Mouse (Mus musculus): ENCODE measurements at regions not wholly inside any gene's neighbourhood (a gene's known extent, or its start where the extent isn't known, plus 50 kb on each side); places are given as distances from the start of the nearest gene placed in this dataset.

DNA sequence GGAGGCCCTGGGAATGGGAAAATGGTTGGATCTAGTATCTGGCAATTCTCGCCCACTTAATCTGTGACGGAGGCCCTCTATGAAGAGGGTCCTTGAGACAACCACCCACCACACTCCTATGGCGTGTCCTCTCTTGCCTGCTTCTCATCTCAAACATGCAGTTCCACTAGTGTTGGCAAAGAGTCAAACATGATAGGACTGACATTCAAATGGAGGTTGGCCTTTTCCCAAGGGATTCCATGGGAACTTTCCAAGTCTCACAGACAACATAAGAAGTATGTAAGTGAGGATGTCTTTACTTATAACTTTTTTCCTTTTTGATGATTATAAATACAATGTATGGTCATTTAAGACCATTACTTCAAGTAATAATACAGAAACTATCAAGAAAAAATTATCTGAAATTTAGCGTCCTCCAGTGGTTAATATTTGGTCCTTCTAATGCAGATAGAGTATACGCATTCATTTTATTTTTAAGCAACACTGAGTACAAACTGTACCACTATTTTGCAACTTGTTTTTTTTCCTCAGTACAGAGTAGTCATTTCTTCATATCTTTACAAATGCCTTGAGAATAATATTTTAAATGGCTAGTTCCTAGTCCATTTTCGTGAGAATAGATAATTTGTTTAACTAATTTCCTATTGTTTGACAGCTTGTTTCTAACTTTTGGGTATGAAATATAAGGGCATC lies 280.2 kb downstream of the Foxo1 start:
- 89% methylated on average over 6 of the region's 6 CpGs for whole genome bisulfite sequencing
- no peaks in the 10 kb centered on the region for H3K27me3 ChIP-seq (ENCODE audit: poor library complexity, severe bottlenecking)
- H3K36me3 ChIP-seq (replicated peaks) = no peaks in the 10 kb centered on the region

DNA sequence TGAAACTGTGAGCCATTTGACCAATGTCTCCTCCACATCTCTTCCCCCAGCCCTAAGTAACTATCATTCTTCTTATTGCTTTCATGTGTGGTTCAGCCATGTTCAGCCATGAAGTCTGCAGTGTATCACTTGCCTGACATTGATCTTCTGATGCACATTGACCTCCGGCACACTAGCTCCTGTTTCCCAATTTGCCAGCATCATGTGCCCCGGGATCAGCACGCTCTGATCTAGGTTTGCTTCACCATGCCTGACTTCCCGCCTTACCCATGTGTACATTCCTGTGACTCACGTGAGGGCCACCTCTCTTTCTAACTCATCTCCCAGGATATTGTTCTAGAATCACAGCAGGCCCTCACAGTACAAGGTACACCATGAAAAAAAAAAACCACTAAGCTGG lies 277.9 kb downstream of the Foxo1 start:
- 95% methylated on average over 5 of the region's 5 CpGs for WGBS
- Histone ChIP-seq H3K9me3 (no peaks in the 10 kb centered on the region), H3K27me3 (ENCODE audit: poor library complexity, severe bottlenecking) (no peaks in the 10 kb centered on the region), H3K4me1 (peaks cover 17% of the 10 kb centered on the region), H3K36me3 (replicated peaks) (no peaks in the 10 kb centered on the region), H3K27ac (no peak overlapping the region), H3K4me3 (no peak overlapping the region)
- DNase-seq (ENCODE audit: extremely low spot score, low spot score) = no peak

More for the DNA sequence above, 280.2 kb downstream of the Foxo1 start:
- no peak for DNase-seq (ENCODE audit: extremely low spot score, low spot score)
- Histone ChIP-seq H3K4me1 (peaks cover 2% of the 10 kb centered on the region; the same call in 1 of the 2 replicates), H3K9me3 (no peaks in the 10 kb centered on the region), H3K4me3 (no peak overlapping the region), H3K27ac (no peak overlapping the region)

DNA sequence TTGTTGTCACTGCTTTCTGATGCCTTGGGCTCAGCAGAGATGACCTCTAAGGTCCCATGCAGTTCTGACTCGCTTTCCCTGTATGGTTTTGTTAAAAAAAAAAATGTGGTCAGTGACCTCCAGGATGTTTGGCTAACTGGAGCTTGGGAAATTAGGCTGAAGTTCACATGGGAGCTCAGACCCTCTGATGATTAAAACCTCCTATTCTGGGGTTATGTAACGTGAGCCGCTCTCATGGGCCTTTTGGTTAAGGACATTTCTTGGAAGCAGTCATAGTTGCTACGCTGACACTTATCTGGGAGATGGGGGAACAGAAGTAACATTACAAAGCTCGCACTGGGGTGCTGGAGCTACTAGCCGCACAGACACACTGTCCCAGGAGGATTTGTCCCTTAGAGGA lies 274.9 kb downstream of the Foxo1 start:
- no peak overlapping the region for H3K27ac ChIP-seq
- no peaks in the 10 kb centered on the region for H3K36me3 ChIP-seq (replicated peaks)
- 83% methylated on average over 6 of the region's 6 CpGs for WGBS
- peaks cover 35% of the 10 kb centered on the region for H3K4me1 ChIP-seq
- H3K9me3 ChIP-seq = no peaks in the 10 kb centered on the region
- DNase-seq (ENCODE audit: extremely low spot score, low spot score) = no peak
- no peak overlapping the region for H3K4me3 ChIP-seq
- H3K27me3 ChIP-seq (ENCODE audit: poor library complexity, severe bottlenecking) = no peaks in the 10 kb centered on the region

DNA sequence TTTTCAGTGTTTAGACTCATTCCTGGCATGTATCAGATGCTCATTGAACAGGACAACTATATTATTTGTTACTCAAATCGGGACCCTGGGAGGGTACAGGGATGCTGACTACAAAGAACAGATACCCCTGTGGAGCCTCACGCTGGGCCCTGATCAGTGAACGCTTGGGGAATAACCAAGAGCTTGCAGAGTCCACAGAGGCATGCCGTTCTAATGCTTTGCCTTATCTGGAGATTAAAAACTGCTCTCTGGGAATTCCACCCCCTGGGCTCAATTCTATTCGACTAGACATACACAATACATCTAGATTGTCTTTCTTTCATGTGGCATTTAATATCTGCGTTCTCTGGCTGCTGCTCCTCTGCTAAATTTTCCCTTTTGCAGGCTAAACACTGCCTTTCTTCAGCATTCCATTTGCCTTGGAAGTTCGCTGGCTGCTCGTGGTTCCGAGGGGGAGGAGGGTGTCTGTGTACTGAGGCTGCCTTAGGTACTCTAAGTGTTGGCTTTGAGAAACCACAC lies 272.8 kb downstream of the Foxo1 start:
- no peak for DNase-seq (ENCODE audit: extremely low spot score, low spot score)

DNA sequence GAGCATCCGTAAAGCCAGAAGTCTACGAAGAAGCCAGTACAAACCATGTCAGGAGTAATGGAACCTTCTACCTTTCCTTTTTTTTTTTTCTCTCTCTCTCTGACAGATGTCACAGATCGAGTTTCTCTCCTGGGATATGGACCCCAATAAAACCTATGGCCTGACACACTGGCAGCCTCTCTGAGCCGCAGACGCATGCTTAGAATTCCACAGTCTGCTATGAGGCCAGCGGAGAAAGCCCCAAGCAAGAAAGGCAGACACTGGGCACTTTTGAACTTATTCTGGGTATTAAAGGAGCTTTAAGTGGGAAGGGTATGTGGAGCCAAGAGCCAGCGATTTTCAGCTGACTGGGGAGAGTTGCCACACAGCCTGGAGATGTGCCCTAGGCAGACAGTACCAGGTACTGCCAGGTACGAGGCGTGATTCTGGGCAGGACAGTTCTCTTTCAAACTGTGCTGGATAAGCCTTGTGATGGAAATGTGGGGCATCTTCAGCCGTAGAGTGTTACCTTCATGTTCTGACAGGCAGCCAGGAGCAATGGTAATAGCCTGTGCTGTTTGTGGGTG lies 271.8 kb downstream of the Foxo1 start:
- H3K9me3 ChIP-seq = no peaks in the 10 kb centered on the region
- peaks cover 46% of the 10 kb centered on the region for H3K4me1 ChIP-seq
- no peak for DNase-seq (ENCODE audit: extremely low spot score, low spot score)
- 55% methylated on average over 10 of the region's 10 CpGs for WGBS
- no peak overlapping the region for H3K4me3 ChIP-seq
- H3K36me3 ChIP-seq (replicated peaks) = no peaks in the 10 kb centered on the region
- no peak overlapping the region for H3K27ac ChIP-seq
- no peaks in the 10 kb centered on the region for H3K27me3 ChIP-seq (ENCODE audit: poor library complexity, severe bottlenecking)

More for the DNA sequence above, 272.8 kb downstream of the Foxo1 start:
- Histone ChIP-seq H3K27me3 (ENCODE audit: poor library complexity, severe bottlenecking) (no peaks in the 10 kb centered on the region), H3K36me3 (replicated peaks) (no peaks in the 10 kb centered on the region), H3K4me3 (no peak overlapping the region), H3K9me3 (no peaks in the 10 kb centered on the region), H3K27ac (no peak overlapping the region), H3K4me1 (peaks cover 37% of the 10 kb centered on the region)
- 25% methylated on average over 9 of the region's 9 CpGs for WGBS

DNA sequence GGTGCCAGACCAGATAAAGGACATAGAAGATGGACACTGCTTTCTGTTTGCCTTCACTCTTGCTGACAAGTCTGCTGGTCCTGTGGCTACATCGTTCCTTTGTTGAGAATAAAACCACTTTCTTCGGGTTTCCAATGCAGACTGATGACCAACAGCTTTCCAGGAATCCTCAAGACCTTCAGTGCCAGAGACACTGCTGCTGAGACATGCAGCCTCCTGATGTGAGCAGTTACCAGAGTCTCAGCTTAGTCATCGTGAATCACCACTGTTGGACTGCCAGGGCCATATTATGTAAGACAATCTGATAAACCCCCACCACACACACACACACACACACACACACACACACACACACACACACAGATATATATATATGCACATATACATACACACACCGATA lies 270.2 kb downstream of the Foxo1 start:
- Histone ChIP-seq H3K9me3 (no peaks in the 10 kb centered on the region), H3K27ac (no peak overlapping the region), H3K27me3 (ENCODE audit: poor library complexity, severe bottlenecking) (no peaks in the 10 kb centered on the region), H3K36me3 (replicated peaks) (no peaks in the 10 kb centered on the region), H3K4me3 (no peak overlapping the region), H3K4me1 (peaks cover 44% of the 10 kb centered on the region)
- 88% methylated on average over 4 of the region's 4 CpGs for WGBS
- no peak for DNase-seq (ENCODE audit: extremely low spot score, low spot score)

DNA sequence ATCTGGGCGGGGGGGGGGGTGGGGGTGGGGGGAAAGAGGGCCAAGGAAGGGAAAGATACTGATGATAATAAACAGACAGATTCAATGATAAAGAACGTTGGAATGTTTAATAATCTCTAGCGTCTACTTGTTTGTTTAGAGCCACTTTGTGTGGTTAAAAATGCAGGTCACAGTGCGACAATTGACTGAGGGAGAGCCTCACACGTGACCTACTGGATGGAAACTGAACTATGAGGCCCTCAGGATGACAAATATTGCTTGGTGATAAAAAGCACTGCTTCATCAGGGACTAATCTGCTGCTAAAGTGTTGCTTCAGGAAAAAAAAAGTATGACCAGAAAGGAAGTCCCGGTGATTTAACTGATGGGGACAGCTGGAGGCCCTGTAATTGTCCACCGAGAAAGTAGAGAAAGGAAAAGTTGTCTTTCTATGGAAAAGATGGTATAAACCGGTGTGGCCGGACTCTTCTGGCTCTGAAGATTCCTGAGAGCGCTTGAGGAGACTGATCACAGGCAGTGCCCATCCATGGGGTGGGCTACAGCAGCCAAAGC lies 269.3 kb downstream of the Foxo1 start:
- H3K27ac ChIP-seq = no peak overlapping the region
- H3K4me3 ChIP-seq = no peak overlapping the region
- DNase-seq (ENCODE audit: extremely low spot score, low spot score) = no peak
- peaks cover 39% of the 10 kb centered on the region for H3K4me1 ChIP-seq
- H3K36me3 ChIP-seq (replicated peaks) = no peaks in the 10 kb centered on the region
- WGBS = 90% methylated on average over 10 of the region's 10 CpGs
- no peaks in the 10 kb centered on the region for H3K27me3 ChIP-seq (ENCODE audit: poor library complexity, severe bottlenecking)
- no peaks in the 10 kb centered on the region for H3K9me3 ChIP-seq

DNA sequence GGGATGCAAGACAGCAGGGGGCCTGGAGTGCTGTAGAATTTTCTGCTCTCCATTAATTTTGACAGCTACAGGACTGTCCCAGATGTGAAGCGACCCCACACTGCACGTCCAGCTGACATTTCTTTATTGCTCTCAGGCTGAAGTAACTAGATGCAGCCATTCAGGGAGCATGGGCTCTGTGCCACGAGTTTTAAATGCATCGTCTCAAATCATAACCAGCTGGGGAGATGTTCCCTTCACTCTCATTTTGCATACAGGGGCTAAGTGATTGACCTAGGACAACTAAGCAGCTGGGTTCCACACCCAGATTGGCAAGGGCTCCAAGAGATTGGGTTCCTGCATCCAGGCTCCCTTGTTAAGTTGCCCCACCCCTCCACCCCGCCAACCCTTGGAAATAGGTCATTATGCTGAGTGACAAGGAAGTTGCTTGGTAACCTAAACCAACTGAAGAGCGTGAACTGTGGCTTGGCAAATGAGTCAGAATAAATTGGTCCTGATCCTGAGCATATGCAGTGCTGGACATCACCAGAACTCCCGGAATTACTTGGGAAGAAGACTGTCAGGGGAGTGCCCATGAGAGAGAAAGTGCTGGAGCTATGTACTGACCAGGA lies 267.4 kb downstream of the Foxo1 start:
- H3K27me3 ChIP-seq (ENCODE audit: poor library complexity, severe bottlenecking) = no peaks in the 10 kb centered on the region
- no peak overlapping the region for H3K4me3 ChIP-seq
- H3K4me1 ChIP-seq = peaks cover 24% of the 10 kb centered on the region
- no peaks in the 10 kb centered on the region for H3K36me3 ChIP-seq (replicated peaks)
- WGBS = 65% methylated on average over 7 of the region's 7 CpGs
- H3K9me3 ChIP-seq = no peaks in the 10 kb centered on the region
- no peak for DNase-seq (ENCODE audit: extremely low spot score, low spot score)
- H3K27ac ChIP-seq = no peak overlapping the region

DNA sequence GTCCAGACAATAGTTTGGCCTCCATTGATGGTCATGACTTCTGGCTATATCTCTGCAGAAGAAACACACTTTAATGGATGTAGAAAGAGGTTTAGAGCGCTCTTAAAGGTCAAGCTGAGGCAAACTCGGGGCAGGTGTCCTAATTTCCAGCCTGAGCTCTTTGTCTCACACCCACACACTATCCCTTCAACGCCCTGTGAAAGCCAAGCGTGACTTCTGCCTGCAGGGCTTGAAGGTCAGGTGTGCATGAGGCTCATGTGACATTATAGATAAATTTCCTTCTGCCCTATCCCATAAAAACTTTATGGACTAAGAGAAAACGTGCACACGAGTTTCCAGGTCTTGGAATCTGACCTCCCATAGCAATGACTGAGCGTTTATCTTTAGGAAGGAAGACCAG lies 266.0 kb downstream of the Foxo1 start:
- 85% methylated on average over 7 of the region's 7 CpGs for WGBS
- Histone ChIP-seq H3K9me3 (no peaks in the 10 kb centered on the region), H3K36me3 (replicated peaks) (no peaks in the 10 kb centered on the region), H3K4me1 (peaks cover 11% of the 10 kb centered on the region), H3K27me3 (ENCODE audit: poor library complexity, severe bottlenecking) (no peaks in the 10 kb centered on the region), H3K4me3 (no peak overlapping the region), H3K27ac (no peak overlapping the region)
- DNase-seq (ENCODE audit: extremely low spot score, low spot score) = no peak

DNA sequence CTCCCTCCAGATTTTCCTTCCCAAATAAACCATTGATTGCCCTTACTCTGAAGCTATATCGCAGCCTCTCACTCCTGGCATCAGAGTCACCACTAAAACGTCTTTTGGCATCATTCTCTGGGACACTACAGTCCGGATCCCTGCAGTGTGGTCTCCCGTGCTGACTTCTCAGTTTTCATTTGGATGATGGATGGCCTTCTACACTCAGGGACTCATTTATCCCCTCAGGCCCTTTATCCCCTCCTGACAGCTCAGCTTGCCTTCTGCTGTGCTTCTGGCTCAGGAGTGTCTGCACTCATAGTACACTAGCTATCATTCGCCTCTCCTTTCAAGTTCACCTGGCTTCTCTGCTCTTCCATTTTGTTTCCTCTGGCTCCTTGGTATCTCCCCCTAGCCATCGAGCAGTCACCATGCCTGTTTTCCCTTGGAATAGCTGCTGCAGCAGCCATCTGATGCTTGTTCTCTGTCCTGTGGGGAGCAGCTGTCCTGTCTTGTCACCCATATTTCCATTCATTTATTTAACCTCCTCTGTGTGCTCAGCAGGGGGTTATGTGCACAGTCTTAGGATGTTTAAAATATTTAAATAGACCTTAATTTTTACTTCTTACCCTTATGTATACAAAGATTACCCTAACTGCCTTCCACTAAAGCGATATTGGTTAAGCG lies 263.7 kb downstream of the Foxo1 start:
- no peak for DNase-seq (ENCODE audit: extremely low spot score, low spot score)
- Histone ChIP-seq H3K27ac (no peak overlapping the region), H3K27me3 (ENCODE audit: poor library complexity, severe bottlenecking) (no peaks in the 10 kb centered on the region), H3K36me3 (replicated peaks) (no peaks in the 10 kb centered on the region), H3K9me3 (no peaks in the 10 kb centered on the region), H3K4me1 (peaks cover 15% of the 10 kb centered on the region), H3K4me3 (no peak overlapping the region)
- 82% methylated on average over 8 of the region's 8 CpGs for WGBS

DNA sequence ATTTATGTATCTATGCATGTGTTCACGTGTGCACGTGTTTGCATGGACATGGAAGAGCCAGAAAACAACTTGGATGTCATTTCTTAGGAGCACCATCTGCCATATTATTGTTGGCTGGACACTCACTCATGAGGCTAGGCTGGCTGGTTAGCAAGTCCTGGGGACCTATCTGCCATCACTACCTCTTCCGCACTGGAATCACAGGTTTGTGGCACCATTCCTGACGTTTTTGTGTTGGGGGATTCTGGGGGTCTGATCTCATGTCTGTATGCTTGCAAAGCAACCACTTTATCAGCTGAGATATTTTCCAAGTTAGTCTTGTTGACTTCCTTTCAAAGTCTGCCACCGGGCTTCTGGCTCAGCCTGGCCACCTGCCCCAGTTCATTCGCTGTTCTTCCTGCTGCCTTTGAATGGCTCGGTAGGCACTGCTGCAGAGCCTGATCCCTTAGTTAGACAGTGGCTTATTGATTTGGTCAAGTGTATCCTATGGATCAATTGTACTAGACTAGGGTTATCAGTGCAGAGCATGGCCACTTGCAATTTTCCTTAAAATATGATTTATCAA lies 262.4 kb downstream of the Foxo1 start:
- Histone ChIP-seq H3K4me3 (no peak overlapping the region), H3K27ac (no peak overlapping the region), H3K4me1 (peaks cover 9% of the 10 kb centered on the region), H3K9me3 (no peaks in the 10 kb centered on the region), H3K27me3 (ENCODE audit: poor library complexity, severe bottlenecking) (no peaks in the 10 kb centered on the region), H3K36me3 (replicated peaks) (no peaks in the 10 kb centered on the region)
- no peak for DNase-seq (ENCODE audit: extremely low spot score, low spot score)
- 90% methylated on average over 7 of the region's 7 CpGs for WGBS

DNA sequence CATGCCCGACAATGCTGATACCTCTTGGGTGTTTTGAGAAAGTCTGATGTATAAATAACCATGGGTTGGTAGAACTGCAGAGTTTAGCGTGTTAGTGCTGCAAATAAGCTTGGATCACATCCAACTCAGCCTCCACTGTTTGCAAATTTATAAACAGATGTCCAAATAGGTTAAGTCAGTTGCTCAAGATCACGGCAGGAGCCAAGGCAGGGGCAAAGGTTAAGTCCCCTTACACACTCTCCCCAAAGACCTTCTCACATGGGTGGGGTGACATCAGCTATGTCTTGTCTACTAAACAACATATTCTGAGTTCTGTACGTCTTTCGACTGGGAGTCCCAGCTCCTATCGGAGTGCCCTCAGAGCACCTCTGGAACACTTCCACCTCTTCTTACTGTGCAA lies 261.0 kb downstream of the Foxo1 start:
- DNase-seq (ENCODE audit: extremely low spot score, low spot score) = no peak
- H3K4me3 ChIP-seq = no peak overlapping the region
- no peaks in the 10 kb centered on the region for H3K27me3 ChIP-seq (ENCODE audit: poor library complexity, severe bottlenecking)
- H3K4me1 ChIP-seq = 0 out of 2 replicates have a peak, but pooled peaks cover 4% of the 10 kb centered on the region
- no peak overlapping the region for H3K27ac ChIP-seq
- WGBS = 92% methylated on average over 6 of the region's 6 CpGs
- H3K36me3 ChIP-seq (replicated peaks) = no peaks in the 10 kb centered on the region
- no peaks in the 10 kb centered on the region for H3K9me3 ChIP-seq
